20 mouse cellular contexts compared by ENCODE assay signal in genomic region chr19:27073281-27073680, GRCm38 (mm10).
DNase-seq lines count a peak whose midpoint lies in the region; ATAC-seq and TF ChIP-seq lines count a peak whose summit lies in the region.
"Had no signal": no experiment of that assay in that cellular context is flagged by ENCODE, and none has a peak within 500 bp of the region (broad histone marks: within the 10 kb centered on the region; RNA-seq: fewer than 3 reads in every experiment).

No protein-coding gene starts in this region.

- no peaks in the 10 kb centered on the region for H3K27me3 ChIP-seq in lung, embryonic 14.5 days (ENCODE audit: insufficient read depth, low read length)
- H3K27me3 ChIP-seq in stomach, postnatal 0 days (ENCODE audit: control insufficient read depth, insufficient read depth, low read length): no peaks in the 10 kb centered on the region
- H3K27me3 ChIP-seq: embryonic facial prominence, embryonic 12.5 days; forebrain, embryonic 12.5 days; heart, embryonic 13.5 days; hindbrain, embryonic 13.5 days; intestine, embryonic 15.5 days had no signal

- H3K4me2 ChIP-seq in lung, embryonic 14.5 days: no peak overlapping the region
- H3K4me2 ChIP-seq in stomach, postnatal 0 days (replicated peaks; ENCODE audit: low read depth): no peak overlapping the region
- H3K4me2 ChIP-seq: embryonic facial prominence, embryonic 12.5 days; forebrain, embryonic 12.5 days; heart, embryonic 13.5 days; hindbrain, embryonic 13.5 days; intestine, embryonic 15.5 days had no signal

- no peaks in the 10 kb centered on the region for H3K36me3 ChIP-seq in lung, embryonic 14.5 days (ENCODE audit: insufficient read depth)
- H3K36me3 ChIP-seq in stomach, postnatal 0 days (ENCODE audit: control insufficient read depth, insufficient read depth, low read length): no peaks in the 10 kb centered on the region
- H3K36me3 ChIP-seq: embryonic facial prominence, embryonic 12.5 days; forebrain, embryonic 12.5 days; heart, embryonic 13.5 days; hindbrain, embryonic 13.5 days; intestine, embryonic 15.5 days had no signal

- H3K9me3 ChIP-seq in lung, embryonic 14.5 days (ENCODE audit: low read depth, low read length): no peaks in the 10 kb centered on the region
- no peaks in the 10 kb centered on the region for H3K9me3 ChIP-seq in stomach, postnatal 0 days (ENCODE audit: control insufficient read depth, low read length)
- H3K9me3 ChIP-seq: embryonic facial prominence, embryonic 12.5 days; forebrain, embryonic 12.5 days; heart, embryonic 13.5 days; hindbrain, embryonic 13.5 days; intestine, embryonic 15.5 days had no signal

- H3K4me1 ChIP-seq in lung, embryonic 14.5 days (ENCODE audit: insufficient read depth): no peaks in the 10 kb centered on the region
- H3K4me1 ChIP-seq in stomach, postnatal 0 days (replicated peaks; ENCODE audit: control insufficient read depth, insufficient read depth): no peaks in the 10 kb centered on the region
- H3K4me1 ChIP-seq: embryonic facial prominence, embryonic 12.5 days; forebrain, embryonic 12.5 days; hindbrain, embryonic 13.5 days; intestine, embryonic 15.5 days had no signal

- ATAC-seq in lung, embryonic 14.5 days (ENCODE audit: insufficient read depth): no peak
- ATAC-seq in stomach, postnatal 0 days (ENCODE audit: low FRiP score, low TSS enrichment): no peak
- ATAC-seq: forebrain, embryonic 16.5 days; hindbrain, postnatal 0 days; intestine, embryonic 15.5 days had no signal

- TF ChIP-seq CTCF in lung, embryonic 14.5 days (IDR thresholded peaks at IDR 0.05; ENCODE audit: low read depth): no peak
- TF ChIP-seq CTCF in stomach, postnatal 0 days (IDR thresholded peaks at IDR 0.05; ENCODE audit: low read depth): peak; percentile 19

- no peak overlapping the region for H3K27ac ChIP-seq in lung, embryonic 14.5 days (ENCODE audit: low read depth)
- no peak overlapping the region for H3K27ac ChIP-seq in stomach, postnatal 0 days (replicated peaks)
- H3K27ac ChIP-seq: embryonic facial prominence, embryonic 12.5 days; forebrain, embryonic 12.5 days; gastrocnemius, adult 2 months; heart, embryonic 13.5 days; hindbrain, embryonic 13.5 days; hindbrain, postnatal 0 days; intestine, embryonic 15.5 days had no signal

- no peak for TF ChIP-seq EP300 in stomach, postnatal 0 days (optimal IDR thresholded peaks at IDR 0.05)

- DNase-seq in lung, embryonic 14.5 days: peak; percentile 14
- DNase-seq in lung, postnatal 14 days: no peak
- DNase-seq in A20 (ENCODE audit: low read depth, low spot score) (peak; percentile 12), NIH3T3 (ENCODE audit: low read depth) (peak; percentile 5)
- no peak for DNase-seq in stomach, postnatal 0 days (ENCODE audit: low spot score)
- DNase-seq in frontal cortex, adult 2 months (ENCODE audit: extremely low spot score in 1 of 2, low spot score in 1 of 2): no peak
- no peak for DNase-seq in adrenal gland, adult 18-20 months (ENCODE audit: low spot score in 2 of 2)
- DNase-seq: adrenal gland, postnatal 14 days; cerebellum, adult 11-12 months; cerebellum, adult 9-10 months; cerebellum, postnatal 25 days; gastrocnemius, adult 2 months; gastrocnemius, postnatal 25 days had no signal

- H3K9ac ChIP-seq in lung, embryonic 14.5 days: no peak overlapping the region
- H3K9ac ChIP-seq in stomach, postnatal 0 days (ENCODE audit: low read length): no peak overlapping the region
- H3K9ac ChIP-seq: embryonic facial prominence, embryonic 12.5 days; forebrain, embryonic 12.5 days; heart, embryonic 13.5 days; hindbrain, embryonic 13.5 days; intestine, embryonic 15.5 days had no signal

- WGBS in lung, embryonic 14.5 days: 61% methylated on average over 3 of the region's 3 CpGs
- WGBS in stomach, postnatal 0 days: 53% methylated on average over 3 of the region's 3 CpGs

- H3K4me3 ChIP-seq in lung, embryonic 14.5 days (ENCODE audit: low read depth, low read length): no peak overlapping the region
- H3K4me3 ChIP-seq in stomach, postnatal 0 days (ENCODE audit: low read depth, low read length): no peak overlapping the region
- H3K4me3 ChIP-seq: embryonic facial prominence, embryonic 12.5 days; forebrain, embryonic 12.5 days; gastrocnemius, adult 2 months; heart, embryonic 13.5 days; hindbrain, embryonic 13.5 days; intestine, embryonic 15.5 days had no signal

Comparison
In these comparisons a context has a peak if more than half of its experiments do, and no peak if none do; other contexts are left out.
1. DNase-seq: peak in lung, embryonic 14.5 days (single experiment), A20 (single experiment) and NIH3T3 (single experiment); none in lung, postnatal 14 days (single experiment), stomach, postnatal 0 days (single experiment), frontal cortex, adult 2 months (0 of 2) and adrenal gland, adult 18-20 months (0 of 2).